Mouse (Mus musculus): Measurements from ENCODE around the gene Olfr171. TPM values are rescaled to one million over a fixed set of nuclear protein-coding genes. Genes with fewer than 3 reads are reported as not detected.
"Not testable (repeated sequence)": the region's sequence is repeated elsewhere in the genome, so short reads cannot be mapped to it uniquely, and the experiment has no call there.

The Olfr171 gene
- not detected in 2 replicates for total RNA-seq (2017)

- no peak for ATAC-seq (replicated peaks in 1 of 2; ENCODE audit: insufficient read depth in 1 of 2, low FRiP score in 2 of 2, low TSS enrichment in 1 of 2, low read depth in 1 of 2, poor library complexity in 2 of 2, severe bottlenecking in 2 of 2)
Observed at GRCm38 (mm10) chr16:19629816-19630215, at the start of gene Olfr171. Gene Olfr171 (minus strand): TSS chr16:19629916.

- peak; percentile 42 to 48; a peak in 3 of 4 replicates for ATAC-seq (replicated peaks in 1 of 2; ENCODE audit: insufficient read depth in 1 of 2, low FRiP score in 2 of 2, low TSS enrichment in 1 of 2, low read depth in 1 of 2, poor library complexity in 2 of 2, severe bottlenecking in 2 of 2)
Observed at GRCm38 (mm10) chr16:19670768-19671357, 41.1 kb upstream of the Olfr171 start.

GRCm38 (mm10) chr16:19666312-19666711 is 36.6 kb upstream of the Olfr171 start:
- 0 out of 4 replicates have a peak, but pooled peaks have one; percentile 32 to 42 for ATAC-seq (replicated peaks in 1 of 2; ENCODE audit: insufficient read depth in 1 of 2, low FRiP score in 2 of 2, low TSS enrichment in 1 of 2, low read depth in 1 of 2, poor library complexity in 2 of 2, severe bottlenecking in 2 of 2)

GRCm38 (mm10) chr16:19611782-19612181 is 17.9 kb downstream of the Olfr171 start, which contains the start of gene Olfr170:
Gene Olfr170 (minus strand): TSS chr16:19611882.
- ATAC-seq (replicated peaks in 1 of 2; ENCODE audit: insufficient read depth in 1 of 2, low FRiP score in 2 of 2, low TSS enrichment in 1 of 2, low read depth in 1 of 2, poor library complexity in 2 of 2, severe bottlenecking in 2 of 2) = not testable (repeated sequence)

GRCm38 (mm10) chr16:19603166-19603565 is 26.6 kb downstream of the Olfr171 start:
- no peak for ATAC-seq (replicated peaks in 1 of 2; ENCODE audit: insufficient read depth in 1 of 2, low FRiP score in 2 of 2, low TSS enrichment in 1 of 2, low read depth in 1 of 2, poor library complexity in 2 of 2, severe bottlenecking in 2 of 2)

Other genes with a start within 250 kb of the Olfr171 start
- not detected in 2 replicates for gene Olfr165, start 206.8 kb downstream of the Olfr171 start, total RNA-seq (2017)
- not detected in 2 replicates for gene Olfr166, start 146.2 kb downstream of the Olfr171 start, total RNA-seq (2017)
- not detected in 2 replicates for gene Olfr167, start 107.7 kb downstream of the Olfr171 start, total RNA-seq (2017)
- gene Olfr168, start 94.4 kb downstream of the Olfr171 start, total RNA-seq (2017) = not detected in 2 replicates
- gene Olfr169, start 58.1 kb downstream of the Olfr171 start, total RNA-seq (2017) = not detected in 2 replicates
- not detected in 2 replicates for gene Olfr170, start 18.0 kb downstream of the Olfr171 start, total RNA-seq (2017)
- not detected in 2 replicates for gene Lamp3, start 76.5 kb upstream of the Olfr171 start, total RNA-seq (2017)
- gene B3gnt5, start 130.3 kb upstream of the Olfr171 start, total RNA-seq (2017) = 45.0 and 49.1 TPM in 2 replicates

Measured in hematopoietic stem cell, adult 5-6 weeks (primary cell).